12 mouse cellular contexts compared by ENCODE assay signal in the genomic region with DNA sequence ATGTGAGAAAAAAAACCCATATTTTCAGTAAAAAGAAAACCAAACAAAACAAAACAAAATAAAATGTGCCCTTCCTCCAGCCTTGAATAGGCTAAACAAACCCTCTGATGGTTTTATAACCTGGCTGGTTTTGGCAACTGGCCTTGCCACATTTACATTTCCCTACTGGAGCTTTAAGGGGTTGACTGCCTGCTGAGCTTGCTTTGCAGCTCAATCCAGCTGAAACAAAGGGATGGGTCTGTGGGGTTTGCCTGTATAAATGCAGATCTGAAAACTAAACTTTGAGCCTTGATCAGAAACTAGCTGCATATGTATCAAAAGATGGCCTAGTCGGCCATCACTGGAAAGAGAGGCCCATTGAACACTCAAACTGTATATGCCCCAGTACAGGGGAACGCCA.
"Had no signal": no experiment of that assay in that cellular context is flagged by ENCODE, and none has a peak within 500 bp of the region (broad histone marks: within the 10 kb centered on the region; RNA-seq: fewer than 3 reads in every experiment).

No protein-coding gene starts in this region.

- DNase-seq: retina, postnatal 1 day; right cerebral cortex, adult 18-20 months; right cerebral cortex, postnatal 14 days; right cerebral cortex, postnatal 25 days; right cerebral cortex, postnatal 4 days; spleen, adult 18-20 months; thymus, adult 18-20 months; thymus, adult 2 months; thymus, postnatal 14 days; thymus, postnatal 25 days; thymus, postnatal 36 days; thymus, postnatal 4 days had no signal
